In genomic region chr1:192962323-192962722, GRCm38 (mm10) we compare ENCODE assay signal across 29 mouse cellular contexts.
DNase-seq lines count a peak whose midpoint lies in the region; ATAC-seq lines count a peak whose summit lies in the region.
"Had no signal": no experiment of that assay in that cellular context is flagged by ENCODE, and none has a peak within 500 bp of the region (broad histone marks: within the 10 kb centered on the region; RNA-seq: fewer than 3 reads in every experiment).

No protein-coding gene starts in this region.

- no peaks in the 10 kb centered on the region for H3K4me1 ChIP-seq in hindbrain, embryonic 14.5 days (replicated peaks; ENCODE audit: control insufficient read depth, insufficient read depth, low read length)
- no peaks in the 10 kb centered on the region for H3K4me1 ChIP-seq in hindbrain, embryonic 13.5 days (replicated peaks)
- no peaks in the 10 kb centered on the region for H3K4me1 ChIP-seq in midbrain, embryonic 14.5 days (ENCODE audit: control insufficient read depth, insufficient read depth, low read length)
- H3K4me1 ChIP-seq in midbrain, embryonic 13.5 days (replicated peaks) = no peaks in the 10 kb centered on the region
- H3K4me1 ChIP-seq in neural tube, embryonic 13.5 days (replicated peaks) = no peaks in the 10 kb centered on the region
- H3K4me1 ChIP-seq in neural tube, embryonic 15.5 days = no peaks in the 10 kb centered on the region
- H3K4me1 ChIP-seq: embryonic facial prominence, embryonic 12.5 days; embryonic facial prominence, embryonic 15.5 days; forebrain, embryonic 15.5 days; hindbrain, embryonic 15.5 days had no signal

- no peak overlapping the region for H3K9ac ChIP-seq in hindbrain, embryonic 14.5 days
- no peak overlapping the region for H3K9ac ChIP-seq in hindbrain, embryonic 13.5 days
- H3K9ac ChIP-seq in midbrain, embryonic 14.5 days (replicated peaks; ENCODE audit: low read length) = no peak overlapping the region
- H3K9ac ChIP-seq in midbrain, embryonic 13.5 days (replicated peaks) = no peak overlapping the region
- no peak overlapping the region for H3K9ac ChIP-seq in neural tube, embryonic 13.5 days
- no peak overlapping the region for H3K9ac ChIP-seq in neural tube, embryonic 15.5 days (replicated peaks)
- H3K9ac ChIP-seq: embryonic facial prominence, embryonic 12.5 days; embryonic facial prominence, embryonic 15.5 days; forebrain, embryonic 15.5 days; heart, embryonic 13.5 days; hindbrain, embryonic 15.5 days had no signal

- WGBS in hindbrain, embryonic 14.5 days = 69% methylated on average over 5 of the region's 5 CpGs
- 73% methylated on average over 5 of the region's 5 CpGs for WGBS in hindbrain, embryonic 13.5 days
- WGBS in midbrain, embryonic 14.5 days = 76% methylated on average over 5 of the region's 5 CpGs
- WGBS in midbrain, embryonic 13.5 days = 82% methylated on average over 5 of the region's 5 CpGs
- WGBS in neural tube, embryonic 13.5 days = 71% methylated on average over 5 of the region's 5 CpGs
- WGBS in neural tube, embryonic 15.5 days = 63% methylated on average over 5 of the region's 5 CpGs

- H3K36me3 ChIP-seq in hindbrain, embryonic 14.5 days (replicated peaks; ENCODE audit: control insufficient read depth, insufficient read depth) = 0 out of 2 replicates have a peak, but pooled peaks cover 6% of the 10 kb centered on the region
- H3K36me3 ChIP-seq in hindbrain, embryonic 13.5 days = peaks cover 20% of the 10 kb centered on the region
- H3K36me3 ChIP-seq in midbrain, embryonic 14.5 days (ENCODE audit: control insufficient read depth, insufficient read depth, low read length) = no peaks in the 10 kb centered on the region
- H3K36me3 ChIP-seq in midbrain, embryonic 13.5 days = peaks cover 23% of the 10 kb centered on the region
- peaks cover 12% of the 10 kb centered on the region for H3K36me3 ChIP-seq in neural tube, embryonic 13.5 days
- H3K36me3 ChIP-seq in neural tube, embryonic 15.5 days = 0 out of 2 replicates have a peak, but pooled peaks cover 4% of the 10 kb centered on the region
- H3K36me3 ChIP-seq: embryonic facial prominence, embryonic 12.5 days; embryonic facial prominence, embryonic 15.5 days; forebrain, embryonic 15.5 days; G1E; heart, embryonic 13.5 days had no signal

- no peak overlapping the region for H3K4me3 ChIP-seq in hindbrain, embryonic 14.5 days (replicated peaks; ENCODE audit: low read length)
- no peak overlapping the region for H3K4me3 ChIP-seq in hindbrain, embryonic 13.5 days
- no peak overlapping the region for H3K4me3 ChIP-seq in midbrain, embryonic 14.5 days (replicated peaks; ENCODE audit: low read depth, low read length)
- H3K4me3 ChIP-seq in midbrain, embryonic 13.5 days (replicated peaks) = no peak overlapping the region
- H3K4me3 ChIP-seq in neural tube, embryonic 13.5 days = no peak overlapping the region
- no peak overlapping the region for H3K4me3 ChIP-seq in neural tube, embryonic 15.5 days (replicated peaks)
- H3K4me3 ChIP-seq: embryonic facial prominence, embryonic 12.5 days; embryonic facial prominence, embryonic 15.5 days; forebrain, embryonic 15.5 days; heart, adult 2 months; heart, embryonic 10.5 days; heart, embryonic 13.5 days; hindbrain, embryonic 15.5 days had no signal

- H3K27me3 ChIP-seq in hindbrain, embryonic 14.5 days (ENCODE audit: control insufficient read depth, insufficient read depth, low read length) = no peaks in the 10 kb centered on the region
- H3K27me3 ChIP-seq in hindbrain, embryonic 13.5 days = no peaks in the 10 kb centered on the region
- no peaks in the 10 kb centered on the region for H3K27me3 ChIP-seq in midbrain, embryonic 14.5 days (ENCODE audit: control insufficient read depth, insufficient read depth, low read length)
- no peaks in the 10 kb centered on the region for H3K27me3 ChIP-seq in midbrain, embryonic 13.5 days
- no peaks in the 10 kb centered on the region for H3K27me3 ChIP-seq in neural tube, embryonic 13.5 days
- H3K27me3 ChIP-seq in neural tube, embryonic 15.5 days (replicated peaks) = no peaks in the 10 kb centered on the region
- H3K27me3 ChIP-seq: CH12.LX; embryonic facial prominence, embryonic 12.5 days; embryonic facial prominence, embryonic 15.5 days; forebrain, embryonic 15.5 days; heart, embryonic 13.5 days; hindbrain, embryonic 15.5 days had no signal

- peak; percentile 36 for DNase-seq in hindbrain, embryonic 14.5 days (ENCODE audit: low spot score)
- peak; percentile 60 for DNase-seq in midbrain, embryonic 14.5 days
- no peak for DNase-seq in lung, adult 18-20 months
- DNase-seq: adrenal gland, postnatal 10 days; adrenal gland, postnatal 36 days; B cell, adult 2 months; cerebellum, adult 11 months; cerebellum, adult 2 months; cerebellum, adult 9-11 months; cerebellum, postnatal 25 days; gastrocnemius, postnatal 10 days; gastrocnemius, postnatal 36 days; heart, adult 2 months; heart, postnatal 14 days; heart, postnatal 4 days had no signal

- H3K9me3 ChIP-seq in hindbrain, embryonic 14.5 days (ENCODE audit: control insufficient read depth, low read length) = no peaks in the 10 kb centered on the region
- H3K9me3 ChIP-seq in hindbrain, embryonic 13.5 days = no peaks in the 10 kb centered on the region
- H3K9me3 ChIP-seq in midbrain, embryonic 14.5 days (ENCODE audit: control insufficient read depth, low read length) = no peaks in the 10 kb centered on the region
- peaks cover 2% of the 10 kb centered on the region; the same call in 1 of the 2 replicates for H3K9me3 ChIP-seq in midbrain, embryonic 13.5 days
- H3K9me3 ChIP-seq in neural tube, embryonic 13.5 days = no peaks in the 10 kb centered on the region
- no peaks in the 10 kb centered on the region for H3K9me3 ChIP-seq in neural tube, embryonic 15.5 days (replicated peaks)
- H3K9me3 ChIP-seq: embryonic facial prominence, embryonic 12.5 days; embryonic facial prominence, embryonic 15.5 days; forebrain, embryonic 15.5 days; G1E; heart, embryonic 10.5 days; hindbrain, embryonic 15.5 days had no signal

- ATAC-seq in hindbrain, embryonic 14.5 days (ENCODE audit: low FRiP score) = no peak
- ATAC-seq in hindbrain, embryonic 13.5 days (ENCODE audit: low FRiP score) = no peak
- no peak for ATAC-seq in midbrain, embryonic 14.5 days (ENCODE audit: low FRiP score, low TSS enrichment)
- no peak for ATAC-seq in midbrain, embryonic 13.5 days
- ATAC-seq in neural tube, embryonic 13.5 days (ENCODE audit: low read depth) = 0 out of 2 replicates have a peak, but pooled peaks have one; percentile 56
- no peak for ATAC-seq in neural tube, embryonic 15.5 days (ENCODE audit: low FRiP score)
- ATAC-seq: forebrain, embryonic 15.5 days; inflammation-experienced regulatory T-cells, adult 6 months; Patski had no signal

- H3K27ac ChIP-seq in hindbrain, embryonic 14.5 days = no peak overlapping the region
- no peak overlapping the region for H3K27ac ChIP-seq in hindbrain, embryonic 13.5 days
- no peak overlapping the region for H3K27ac ChIP-seq in midbrain, embryonic 14.5 days (replicated peaks; ENCODE audit: low read depth, low read length)
- no peak overlapping the region for H3K27ac ChIP-seq in midbrain, embryonic 13.5 days
- H3K27ac ChIP-seq in neural tube, embryonic 13.5 days (replicated peaks) = no peak overlapping the region
- no peak overlapping the region for H3K27ac ChIP-seq in neural tube, embryonic 15.5 days (replicated peaks)
- H3K27ac ChIP-seq: embryonic facial prominence, embryonic 12.5 days; embryonic facial prominence, embryonic 15.5 days; forebrain, embryonic 15.5 days; heart, adult 2 months; heart, embryonic 10.5 days; heart, embryonic 13.5 days; hindbrain, embryonic 15.5 days had no signal

- H3K4me2 ChIP-seq in hindbrain, embryonic 14.5 days (replicated peaks) = no peak overlapping the region
- H3K4me2 ChIP-seq in hindbrain, embryonic 13.5 days = no peak overlapping the region
- H3K4me2 ChIP-seq in midbrain, embryonic 14.5 days (ENCODE audit: low read length) = no peak overlapping the region
- no peak overlapping the region for H3K4me2 ChIP-seq in midbrain, embryonic 13.5 days (replicated peaks)
- no peak overlapping the region for H3K4me2 ChIP-seq in neural tube, embryonic 13.5 days
- H3K4me2 ChIP-seq in neural tube, embryonic 15.5 days = no peak overlapping the region
- H3K4me2 ChIP-seq: embryonic facial prominence, embryonic 12.5 days; embryonic facial prominence, embryonic 15.5 days; forebrain, embryonic 15.5 days; heart, embryonic 13.5 days; hindbrain, embryonic 15.5 days had no signal

Comparison
In these comparisons a context has a peak if more than half of its experiments do, and no peak if none do; other contexts are left out.
1. DNase-seq: peak in hindbrain, embryonic 14.5 days (single experiment) and midbrain, embryonic 14.5 days (single experiment); none in lung, adult 18-20 months (0 of 2).